Mouse (Mus musculus): ENCODE measurements around the gene Prdm10. TPM values are rescaled to one million over a fixed set of nuclear protein-coding genes. Genes with fewer than 3 reads are reported as not detected.

The Prdm10 gene
- polyA plus RNA-seq, 1 experiment = 0.84 TPM

GRCm38 (mm10) chr9:31418821-31419220, 138.5 kb downstream of the Prdm10 start:
- no peaks in the 10 kb centered on the region for H3K27me3 ChIP-seq (replicated peaks)
- no peaks in the 10 kb centered on the region for H3K9me3 ChIP-seq
- no peak overlapping the region for H3K4me3 ChIP-seq (replicated peaks)
- peaks cover 93% of the 10 kb centered on the region for H3K36me3 ChIP-seq (replicated peaks; ENCODE audit: low read length)
- TF ChIP-seq FLI1 (IDR thresholded peaks at IDR 0.05; ENCODE audit: low read length) = no peak
- no peaks in the 10 kb centered on the region for H3K4me1 ChIP-seq

GRCm38 (mm10) chr9:31422143-31422542, 141.8 kb downstream of the Prdm10 start:
- Histone ChIP-seq H3K36me3 (replicated peaks; ENCODE audit: low read length) (peaks cover 71% of the 10 kb centered on the region), H3K4me3 (replicated peaks) (no peak overlapping the region), H3K4me1 (no peaks in the 10 kb centered on the region), H3K9me3 (no peaks in the 10 kb centered on the region), H3K27me3 (replicated peaks) (no peaks in the 10 kb centered on the region)
- no peak for TF ChIP-seq GATA1 (IDR thresholded peaks at IDR 0.05; ENCODE audit: borderline replicate concordance, low read length)
- no peak for TF ChIP-seq FLI1 (IDR thresholded peaks at IDR 0.05; ENCODE audit: low read length)

DNA sequence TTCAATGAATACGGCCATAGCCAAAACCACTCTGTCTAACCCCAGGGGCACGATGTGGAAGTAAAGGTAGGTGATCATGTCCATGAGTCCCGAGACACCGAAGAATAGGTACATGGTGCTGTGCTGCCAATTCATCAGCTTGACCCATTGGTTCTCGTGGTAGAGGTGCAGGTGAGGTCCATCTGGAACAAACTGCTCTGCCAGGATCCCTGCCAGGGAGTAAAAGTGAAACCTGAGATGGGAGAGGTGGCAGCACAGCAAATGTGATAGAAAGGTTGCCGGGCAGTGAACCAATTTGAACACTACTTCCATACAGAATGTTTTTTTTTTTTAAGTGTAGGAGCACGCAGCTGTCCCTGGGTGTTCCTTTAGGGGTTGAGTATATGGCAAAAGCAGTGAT, 148.6 kb downstream of the Prdm10 start:
- TF ChIP-seq GATA1 (IDR thresholded peaks at IDR 0.05; ENCODE audit: borderline replicate concordance, low read length) (no peak), FLI1 (IDR thresholded peaks at IDR 0.05; ENCODE audit: low read length) (no peak)
- peaks cover 9% of the 10 kb centered on the region for H3K27me3 ChIP-seq (replicated peaks)
- no peaks in the 10 kb centered on the region for H3K4me1 ChIP-seq
- H3K36me3 ChIP-seq (replicated peaks; ENCODE audit: low read length) = peaks cover 9% of the 10 kb centered on the region
- H3K9me3 ChIP-seq = no peaks in the 10 kb centered on the region
- no peak overlapping the region for H3K4me3 ChIP-seq (replicated peaks)

- TF ChIP-seq FLI1 (IDR thresholded peaks at IDR 0.05; ENCODE audit: low read length) (no peak), GATA1 (IDR thresholded peaks at IDR 0.05; ENCODE audit: borderline replicate concordance, low read length) (no peak)
- no peaks in the 10 kb centered on the region for H3K9me3 ChIP-seq
- H3K36me3 ChIP-seq (replicated peaks; ENCODE audit: low read length) = no peaks in the 10 kb centered on the region
- H3K4me1 ChIP-seq = no peaks in the 10 kb centered on the region
- peaks cover 9% of the 10 kb centered on the region for H3K27me3 ChIP-seq (replicated peaks)
- H3K4me3 ChIP-seq (replicated peaks) = no peak overlapping the region
Measured at GRCm38 (mm10) chr9:31430011-31430410, 149.7 kb downstream of the Prdm10 start.

Other genes starting within 250 kb of the Prdm10 start
- 0.85 and 2.1 TPM in 2 replicates for gene Zbtb44, start 249.9 kb upstream of the Prdm10 start, polyA plus RNA-seq (2012; ENCODE audit: insufficient read depth, low replicate concordance)
- 2.6 TPM in 1 of 2 replicates, not detected in the other for gene St14, start 148.7 kb upstream of the Prdm10 start, polyA plus RNA-seq (2012; ENCODE audit: insufficient read depth, low replicate concordance)
- gene Aplp2, start 68.7 kb upstream of the Prdm10 start, polyA plus RNA-seq (2012; ENCODE audit: insufficient read depth, low replicate concordance) = 4.7 TPM in 1 of 2 replicates, not detected in the other
- gene Nfrkb, start 105.7 kb downstream of the Prdm10 start, polyA plus RNA-seq (2012; ENCODE audit: insufficient read depth, low replicate concordance) = 5.4 and 6.0 TPM in 2 replicates
- gene Tmem45b, start 183.9 kb downstream of the Prdm10 start, polyA plus RNA-seq (2012; ENCODE audit: insufficient read depth, low replicate concordance) = not detected in 2 replicates

All from megakaryocyte, embryonic 14.5 days (primary cell).